Mouse (Mus musculus) 416B (cell line): ENCODE measurements around the gene Fgf15.
"Not testable (repeated sequence)": the region's sequence is repeated elsewhere in the genome, so short reads cannot be mapped to it uniquely, and the experiment has no call there.

Experiments used
- DNase-seq: peaks from one replicate; pipeline ENCODE4 v3.0.0; 2011; ENCODE audit warnings: low read depth

Fgf15 gene

DNA sequence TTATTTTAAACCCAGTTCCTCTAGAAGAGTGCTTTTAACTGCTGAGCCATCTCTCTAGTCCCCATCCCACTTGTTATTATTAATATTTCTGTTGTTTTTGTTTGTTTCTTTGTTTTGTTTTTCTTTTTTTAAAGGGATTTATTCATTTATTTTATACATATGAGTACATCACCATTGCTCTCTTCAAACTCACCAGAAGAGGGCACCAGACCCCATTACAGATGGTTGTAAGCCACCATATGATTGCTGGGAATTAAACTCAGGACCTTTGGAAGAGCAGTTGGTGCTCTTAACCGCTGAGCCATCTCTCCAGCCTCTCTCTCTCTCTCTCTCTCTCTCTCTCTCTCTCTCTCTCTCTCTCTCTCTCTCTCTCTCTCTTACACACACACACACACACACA, 5.7 kb upstream of the Fgf15 start:
- not testable (repeated sequence) for DNase-seq

DNA sequence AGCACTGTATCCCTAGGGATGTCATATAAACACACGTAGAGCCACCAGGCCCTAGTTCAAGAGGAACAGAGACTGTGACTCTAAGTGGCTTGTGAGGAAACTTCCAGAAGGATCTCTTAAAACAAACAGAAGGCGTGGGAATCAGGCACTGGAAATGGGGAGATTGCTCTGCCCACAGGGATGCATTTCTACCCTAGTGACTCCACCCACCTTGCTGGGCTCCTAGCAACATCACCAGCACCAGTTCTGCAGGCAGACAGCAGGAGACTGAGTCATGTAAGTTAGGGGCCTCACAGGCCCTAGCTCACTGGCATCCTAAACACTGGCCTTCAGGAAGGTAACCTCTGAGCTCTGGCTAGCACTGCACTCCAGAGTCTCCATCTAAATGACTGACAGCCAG, 4.5 kb upstream of the Fgf15 start:
- DNase-seq, result no peak

DNA sequence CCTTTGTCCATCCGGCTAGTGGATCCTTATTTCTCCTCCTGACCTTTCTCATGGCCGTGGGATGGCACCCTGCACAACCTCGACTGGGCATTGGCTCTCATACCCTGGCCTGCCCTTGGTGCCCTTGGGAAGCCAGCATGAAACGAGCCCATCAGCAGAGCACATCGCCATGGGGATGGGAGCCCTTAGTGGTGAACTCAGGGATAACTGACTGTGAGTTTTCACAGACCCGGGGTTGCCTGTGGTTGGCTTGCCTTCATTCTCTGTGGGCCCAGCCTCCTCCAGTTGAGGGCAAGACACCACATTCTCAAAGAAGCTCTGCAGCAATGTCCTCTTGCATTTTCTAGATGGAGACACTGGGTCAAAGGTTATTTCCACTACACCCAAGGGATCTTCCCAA, 4.0 kb upstream of the Fgf15 start:
- DNase-seq, result no peak

DNA sequence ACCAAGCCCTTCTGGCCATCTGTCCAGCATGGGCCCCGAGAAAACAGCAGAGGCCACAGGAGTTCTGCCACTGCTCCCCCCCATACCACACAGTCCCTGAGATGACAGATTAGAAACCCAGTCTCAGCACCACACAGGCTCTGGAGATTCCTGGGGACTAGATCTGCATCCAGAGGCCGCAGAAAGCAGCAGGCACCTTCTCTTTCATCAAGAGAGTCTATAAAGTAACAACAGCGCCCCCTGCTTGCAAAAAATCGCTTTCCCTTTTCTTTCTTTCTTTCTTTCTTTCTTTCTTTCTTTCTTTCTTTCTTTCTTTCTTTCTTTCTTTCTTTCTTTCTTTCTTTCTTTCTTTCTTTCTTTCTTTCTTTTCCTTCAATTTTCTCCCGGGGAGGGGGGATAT, 2.1 kb upstream of the Fgf15 start:
- peak; percentile 50 for DNase-seq

DNA sequence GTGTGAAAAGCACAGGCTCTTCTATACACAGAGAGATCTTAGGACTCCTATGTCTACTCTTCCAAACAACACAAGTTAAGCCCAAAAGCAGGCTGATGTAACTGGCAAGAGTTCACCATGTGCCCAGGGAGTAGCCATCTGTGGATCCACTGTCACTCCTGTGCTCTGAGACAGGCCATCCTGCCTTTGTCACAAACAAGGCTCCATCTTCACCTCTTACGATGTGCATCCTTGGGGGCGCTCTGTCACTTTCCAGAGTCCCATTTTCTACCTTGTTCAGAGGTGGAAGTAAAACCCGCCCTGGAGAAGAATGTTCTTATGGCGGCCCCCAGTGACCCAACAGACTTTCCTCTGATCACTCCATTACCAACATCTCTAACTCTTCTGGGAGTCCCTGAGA, 1.6 kb upstream of the Fgf15 start:
- DNase-seq, result no peak

DNA sequence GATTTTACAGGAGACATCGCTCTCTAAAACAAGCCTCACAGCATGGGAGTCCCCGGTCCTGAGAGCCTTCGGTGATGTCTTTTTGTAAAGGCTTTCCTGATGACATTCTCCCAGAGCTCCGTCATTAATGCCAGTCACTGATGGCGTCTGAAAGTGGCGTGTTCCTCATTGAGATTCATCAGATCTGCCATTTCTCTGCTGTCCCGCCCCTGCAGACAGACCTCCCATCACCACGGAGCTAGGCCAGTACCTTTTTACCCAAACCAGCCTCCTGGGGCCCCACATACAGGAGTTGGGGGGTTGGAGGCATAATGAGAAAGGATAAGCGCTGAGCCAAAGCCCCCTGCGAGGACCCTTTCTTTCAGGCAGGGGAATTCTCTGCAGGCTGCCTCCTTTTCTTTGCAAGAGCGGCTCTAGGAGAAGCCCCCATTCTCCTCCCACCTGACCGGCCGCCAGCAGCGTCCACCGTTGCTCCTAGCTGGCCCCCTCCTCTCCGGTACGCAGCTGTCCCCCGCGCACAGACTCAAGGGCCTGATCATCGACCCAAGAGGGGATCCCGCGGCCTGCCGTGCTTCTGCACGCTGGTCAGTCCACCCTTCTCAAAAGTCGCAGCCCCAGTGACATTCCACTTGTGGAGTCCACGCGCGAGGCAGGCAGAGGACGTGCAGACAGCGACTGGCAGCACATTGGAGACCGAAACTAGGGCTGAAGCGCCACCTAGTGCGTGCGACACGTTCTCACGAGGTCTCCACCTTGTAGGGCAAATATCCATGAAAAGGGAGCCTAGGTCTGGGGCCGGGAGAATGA, 823 bp upstream of the Fgf15 start:
- DNase-seq, result peak; percentile 59

DNA sequence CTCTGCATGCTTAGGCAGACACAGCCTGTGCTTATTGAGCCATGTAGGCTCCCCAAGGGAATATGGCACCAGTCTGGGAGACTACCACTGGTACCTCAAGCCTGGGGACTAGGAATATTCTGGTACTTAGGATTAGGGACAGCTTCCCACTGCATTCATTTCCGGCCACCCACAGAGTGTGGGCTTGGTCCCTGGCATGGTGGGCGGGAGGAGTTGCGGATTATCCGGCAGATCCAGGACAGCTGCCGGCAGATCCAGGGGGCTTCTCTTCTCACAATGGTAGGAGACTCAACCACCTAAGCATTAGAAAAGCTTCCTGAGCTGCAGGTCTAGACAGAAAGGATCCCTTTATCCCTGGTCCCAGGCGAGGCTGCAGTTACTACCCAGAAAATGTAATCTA, 2.2 kb downstream of the Fgf15 start:
- no peak for DNase-seq

DNA sequence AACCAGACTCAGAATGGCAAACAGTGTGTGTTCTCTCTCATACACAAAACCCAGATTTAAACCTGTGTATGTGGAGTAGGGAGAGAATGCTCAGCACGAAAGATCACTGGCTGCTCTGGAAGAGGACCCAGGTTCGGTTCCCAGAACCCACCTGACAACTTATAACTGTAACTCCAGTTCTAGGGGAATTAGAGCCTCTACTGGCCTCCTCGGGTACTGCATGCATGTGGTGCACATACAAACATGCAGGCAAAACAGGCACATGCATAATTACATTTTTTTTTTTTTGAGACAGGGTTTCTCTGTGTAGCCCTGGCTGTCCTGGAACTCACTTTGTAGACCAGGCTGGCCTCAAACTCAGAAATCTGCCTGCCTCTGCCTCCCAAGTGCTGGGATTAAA, 9.2 kb downstream of the Fgf15 start:
- DNase-seq, result not testable (repeated sequence)

DNA sequence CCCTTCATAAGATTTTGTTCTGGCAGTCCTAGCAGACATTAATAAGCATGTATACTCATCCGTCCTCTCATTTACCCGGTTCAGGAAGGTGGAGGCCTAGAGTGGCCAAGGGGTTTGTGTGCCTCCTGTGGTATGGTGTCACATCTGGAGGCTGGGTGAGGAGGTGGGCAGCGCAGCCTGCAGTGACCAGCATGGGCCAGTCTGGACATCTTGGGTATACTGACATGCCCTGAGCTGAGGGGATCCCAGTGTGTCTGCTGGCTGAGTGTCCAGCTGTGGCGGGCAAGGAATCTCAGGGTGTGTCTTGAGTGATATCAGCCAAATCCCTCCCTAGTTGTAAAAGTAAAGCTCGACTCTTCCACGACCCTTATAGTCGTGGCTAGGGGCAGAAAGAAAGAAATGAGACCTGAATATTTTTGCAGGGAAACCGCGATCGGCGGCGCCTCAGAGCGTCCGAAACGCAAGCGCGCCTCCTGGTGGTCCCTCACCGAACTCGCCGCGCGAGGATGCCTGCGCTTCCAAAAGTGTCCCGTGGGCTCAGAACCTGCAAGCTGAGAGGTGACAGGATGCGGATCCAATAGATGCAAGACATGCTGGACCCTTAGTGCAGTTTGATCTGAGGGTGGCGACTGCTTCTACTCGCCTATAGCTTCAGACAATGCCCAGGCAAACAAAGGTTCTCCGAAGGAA, 10.5 kb downstream of the Fgf15 start:
- DNase-seq, result peak; percentile 39

DNA sequence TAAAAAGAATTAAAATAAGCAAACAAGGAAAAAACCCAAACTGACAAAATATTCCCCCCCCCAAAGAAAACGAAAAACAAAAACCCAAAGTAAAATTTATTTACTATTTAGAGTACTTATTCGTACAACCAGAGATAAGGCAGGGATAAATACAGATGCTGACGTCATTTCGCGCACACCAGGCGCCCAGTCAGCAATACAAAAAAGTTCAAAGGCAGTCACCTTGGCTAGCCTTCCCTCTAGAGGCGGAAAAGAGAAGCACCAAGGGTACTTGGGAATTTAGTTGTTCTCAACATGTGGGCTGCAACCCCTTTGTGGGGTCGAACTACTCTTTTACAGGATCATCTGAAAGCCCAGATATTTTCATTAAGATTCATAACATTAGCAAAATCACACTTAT, 11.5 kb downstream of the Fgf15 start:
- DNase-seq, result peak; percentile 69

DNA sequence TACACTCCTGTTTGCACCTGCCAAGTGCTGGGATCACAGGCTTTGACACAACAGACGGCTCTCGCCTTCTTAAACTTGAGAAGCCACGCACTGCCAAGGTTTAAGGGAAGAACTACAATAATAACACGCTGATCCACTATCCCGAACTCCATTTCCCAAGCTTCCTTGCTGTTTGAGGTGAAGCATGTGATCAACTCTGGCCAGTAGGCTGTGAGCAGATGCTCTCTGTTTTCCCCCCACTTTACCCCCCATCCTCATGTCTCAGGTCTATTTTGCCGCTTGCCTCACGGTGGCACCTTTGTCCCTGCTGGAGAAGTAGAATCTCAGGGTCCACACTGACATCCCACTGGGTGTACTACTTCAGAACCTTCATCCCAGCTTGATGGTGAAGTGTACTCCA, 12.4 kb downstream of the Fgf15 start:
- DNase-seq, result no peak

DNA sequence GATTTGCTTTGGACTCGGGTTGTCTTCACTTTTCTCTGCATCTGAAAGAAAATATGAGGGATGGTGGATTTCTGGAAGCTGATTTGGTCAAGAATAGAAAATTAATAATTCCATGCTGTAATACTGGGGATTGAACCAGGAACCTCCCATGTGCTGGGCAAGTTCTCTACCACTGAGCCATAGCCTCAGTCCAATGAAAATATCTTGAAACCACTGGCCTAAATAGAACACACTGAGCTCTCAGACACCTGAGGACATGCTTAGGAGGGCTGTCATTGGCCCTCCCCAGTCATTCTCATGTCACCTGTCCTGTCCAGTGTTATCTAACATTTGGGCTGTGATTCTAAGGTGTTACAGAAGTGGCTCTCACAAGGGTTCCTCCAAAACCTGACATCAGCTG, 14.8 kb downstream of the Fgf15 start:
- no peak for DNase-seq

DNA sequence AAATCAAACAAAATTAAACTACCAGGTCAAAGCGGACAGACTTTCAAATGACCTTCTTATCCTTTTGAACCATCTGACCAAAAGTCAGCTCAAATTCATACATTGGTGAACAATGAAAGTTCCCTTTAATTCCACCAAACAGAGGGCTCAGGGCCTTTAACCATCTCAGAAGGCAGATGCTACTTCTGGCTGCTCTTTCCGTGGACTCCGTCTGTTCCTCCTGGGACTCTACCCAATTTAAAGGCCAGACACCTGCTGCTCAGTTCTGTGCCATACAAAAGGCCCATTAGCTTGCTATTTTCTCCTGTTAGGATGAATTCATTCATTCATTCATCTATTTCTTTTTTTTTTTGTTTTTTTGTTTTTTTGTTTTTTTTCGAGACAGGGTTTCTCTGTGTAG, 16.6 kb downstream of the Fgf15 start:
- DNase-seq, result no peak

DNA sequence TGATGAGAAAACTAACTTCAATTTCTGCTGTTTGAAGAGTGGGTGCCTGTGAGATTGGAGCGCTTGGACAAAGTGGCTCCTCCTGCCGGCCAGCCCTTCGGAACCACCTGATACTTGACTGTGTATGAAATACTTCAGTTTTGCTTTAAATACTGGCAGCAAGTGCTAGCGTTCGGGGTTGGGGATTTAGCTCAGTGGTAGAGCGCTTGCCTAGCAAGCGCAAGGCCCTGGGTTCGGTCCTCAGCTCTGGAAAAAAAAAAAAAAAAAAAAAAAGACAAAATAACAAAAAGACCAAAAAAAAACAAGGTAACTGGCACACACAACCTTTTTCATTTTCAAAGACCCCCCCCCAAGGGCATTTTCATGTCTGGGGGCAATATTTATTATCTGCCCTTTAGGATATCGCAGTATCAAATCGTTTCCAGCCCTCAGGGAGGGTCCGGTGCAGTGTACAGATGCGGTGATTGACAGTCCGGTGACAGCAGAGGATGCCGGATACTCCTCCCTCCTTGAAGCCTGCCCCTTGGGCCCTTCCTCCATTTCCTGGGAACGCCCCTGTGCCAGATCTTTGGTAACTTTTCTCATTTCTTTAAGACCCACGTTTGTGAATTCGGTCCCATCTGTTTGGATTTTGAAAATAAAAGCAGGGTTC, 18.1 kb downstream of the Fgf15 start:
- DNase-seq, result no peak

DNA sequence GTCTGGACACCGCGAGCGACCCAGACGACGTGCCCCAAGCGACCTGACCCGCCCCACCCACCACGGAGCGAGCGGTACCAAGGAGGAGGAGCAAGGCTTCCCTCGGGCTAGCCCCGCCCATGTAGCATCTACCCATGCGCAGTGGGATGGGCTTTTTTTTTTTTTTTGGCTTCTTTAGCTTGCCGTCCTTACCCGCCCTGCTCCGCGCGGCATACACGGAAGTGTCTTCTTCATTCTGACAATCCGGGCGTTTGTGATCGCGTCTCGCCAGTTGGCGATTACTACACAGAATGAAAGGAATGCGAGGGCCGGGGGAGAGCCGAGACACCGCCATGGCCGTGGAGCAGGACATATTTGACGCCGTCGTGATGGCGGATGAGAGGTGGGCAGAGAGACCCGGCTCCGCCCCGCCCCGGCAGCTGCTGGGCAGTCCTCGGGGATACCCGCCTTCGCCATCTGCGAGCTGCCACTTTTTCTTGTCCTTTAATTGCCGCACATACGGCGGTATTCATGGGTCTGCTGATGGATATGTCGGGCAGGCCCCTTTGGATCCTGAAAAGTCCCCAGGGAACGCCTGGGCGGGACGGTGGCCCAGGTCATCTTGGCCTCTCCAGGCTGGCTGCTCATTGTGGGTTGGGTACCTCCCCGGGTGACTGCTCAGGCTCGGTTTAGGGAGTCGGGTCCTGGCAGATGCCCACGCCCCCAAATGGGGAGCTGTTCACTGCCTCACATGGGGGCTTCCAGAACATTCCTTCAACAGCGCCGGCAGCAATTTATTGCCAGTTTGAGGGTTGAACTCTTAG, 18.8 kb downstream of the Fgf15 start, which contains the start of gene LTO1:
Gene LTO1 (plus strand): TSS at position 153 of the 803 bp plus-strand sequence.
- peak; percentile 96 for DNase-seq

DNA sequence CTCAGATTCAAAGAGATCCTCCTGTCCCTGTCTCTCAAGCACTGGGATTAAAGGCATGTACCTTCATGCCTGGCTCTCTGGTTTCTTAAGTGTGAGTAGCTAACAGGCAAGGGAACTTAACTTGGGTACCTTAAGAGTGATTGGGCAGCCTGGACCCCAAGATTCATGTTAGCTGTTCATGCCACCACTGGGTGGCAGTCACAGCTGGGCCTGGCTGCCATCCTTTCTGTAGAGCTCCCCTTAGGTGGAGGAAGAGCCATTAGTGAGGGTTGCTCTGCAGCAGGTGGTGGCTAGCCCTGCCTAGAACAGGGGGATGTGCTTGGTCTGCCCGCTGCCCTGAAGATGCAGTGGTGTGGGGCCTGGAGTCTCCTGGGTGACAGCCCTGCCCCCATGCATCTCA, 22.5 kb downstream of the Fgf15 start:
- DNase-seq, result peak; percentile 59

DNA sequence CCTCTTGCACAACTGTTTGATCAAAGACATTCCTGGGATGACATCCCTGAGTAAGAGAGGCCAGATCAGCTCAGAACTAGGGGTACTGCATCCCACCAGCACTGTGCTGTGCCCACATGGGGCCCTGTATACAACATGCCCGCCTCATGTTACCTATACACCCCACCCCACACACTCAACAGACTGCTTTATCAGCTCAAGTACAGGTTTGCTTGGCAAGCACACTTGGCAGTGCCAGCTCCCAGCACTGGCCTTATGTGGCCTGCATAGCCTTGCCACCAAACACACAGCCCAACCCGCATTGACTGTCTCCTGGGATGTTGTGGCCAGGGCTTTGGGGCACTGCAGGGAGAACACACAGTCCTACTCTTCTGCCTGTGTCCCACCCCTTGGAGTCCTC, 31.3 kb downstream of the Fgf15 start:
- DNase-seq, result no peak

DNA sequence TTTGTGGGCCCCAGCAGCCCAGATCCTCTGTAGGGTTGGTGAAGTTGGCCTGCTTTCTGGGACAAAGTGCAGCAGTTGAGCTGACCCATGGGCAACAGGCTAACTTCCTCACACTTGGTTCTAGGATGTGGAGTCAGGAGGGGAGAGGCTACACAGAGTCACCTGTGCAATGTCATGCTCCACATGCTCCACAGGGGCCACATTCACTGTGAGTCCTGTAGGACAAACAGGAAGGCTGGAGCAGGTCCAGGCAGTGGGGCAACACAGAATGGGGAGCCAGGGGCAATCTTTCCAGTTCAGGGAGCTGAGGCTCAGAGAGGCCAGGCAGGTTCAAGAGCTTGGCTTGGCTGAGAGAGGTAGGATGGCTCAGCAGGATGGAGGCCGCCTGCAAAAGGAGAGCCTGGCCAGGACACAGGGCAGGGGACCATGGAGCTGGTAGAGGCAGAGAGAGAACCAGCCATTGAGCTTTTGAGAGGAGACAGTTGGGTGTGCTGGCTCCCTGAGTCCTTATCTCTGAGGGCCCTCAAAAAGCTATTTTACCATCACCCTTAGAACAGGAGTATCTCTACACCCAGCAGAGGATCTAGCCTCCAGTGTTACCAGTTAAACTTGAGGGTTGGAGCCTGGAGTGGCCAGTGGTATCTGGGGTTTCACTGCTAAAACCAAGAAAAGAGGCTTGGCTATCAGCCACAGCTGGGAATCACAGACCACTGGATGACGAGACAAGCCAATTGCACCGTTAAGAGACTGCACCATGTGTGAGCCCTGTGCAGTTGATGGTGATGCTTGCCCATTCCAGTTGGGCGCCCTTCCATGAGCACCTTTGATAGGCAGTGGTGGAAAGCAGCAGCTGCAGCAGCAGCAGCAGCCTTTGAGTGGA, 31.9 kb downstream of the Fgf15 start:
- DNase-seq, result no peak

DNA sequence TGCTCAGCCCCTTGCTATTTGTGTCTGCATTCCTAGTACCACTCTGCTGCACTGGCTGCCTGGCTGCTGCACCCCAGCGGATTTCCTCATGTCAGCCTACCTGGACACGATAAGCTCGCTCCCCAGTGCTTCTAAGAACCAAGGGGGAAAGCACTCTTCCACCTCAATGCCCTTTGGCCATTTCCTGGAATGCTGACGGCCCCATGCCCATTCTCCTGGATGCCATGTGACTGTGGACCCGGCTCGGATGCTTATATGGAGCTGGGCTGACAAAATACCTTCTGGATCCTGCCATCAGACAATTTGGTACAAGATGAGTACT, 32.5 kb downstream of the Fgf15 start:
- no peak for DNase-seq

DNA sequence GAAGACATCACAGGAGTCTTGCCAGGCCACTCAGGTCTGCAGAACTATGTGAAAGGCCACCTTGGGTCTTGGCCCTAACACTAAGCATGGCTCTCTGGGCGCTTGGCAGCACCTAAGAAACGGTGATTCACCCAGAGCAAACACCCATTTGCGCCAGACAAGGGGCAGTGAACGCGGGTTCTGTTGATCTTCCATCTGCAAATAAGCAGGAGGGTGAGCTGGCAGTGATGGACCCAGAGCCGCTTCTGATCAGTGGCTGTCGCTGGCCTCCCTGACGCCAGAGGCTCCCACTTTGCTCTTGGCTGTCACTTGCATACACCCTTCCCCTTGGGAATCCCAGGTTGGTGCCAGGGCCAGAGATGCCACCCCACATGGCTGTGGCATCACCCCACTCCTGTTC, 33.2 kb downstream of the Fgf15 start:
- DNase-seq, result peak; percentile 33

DNA sequence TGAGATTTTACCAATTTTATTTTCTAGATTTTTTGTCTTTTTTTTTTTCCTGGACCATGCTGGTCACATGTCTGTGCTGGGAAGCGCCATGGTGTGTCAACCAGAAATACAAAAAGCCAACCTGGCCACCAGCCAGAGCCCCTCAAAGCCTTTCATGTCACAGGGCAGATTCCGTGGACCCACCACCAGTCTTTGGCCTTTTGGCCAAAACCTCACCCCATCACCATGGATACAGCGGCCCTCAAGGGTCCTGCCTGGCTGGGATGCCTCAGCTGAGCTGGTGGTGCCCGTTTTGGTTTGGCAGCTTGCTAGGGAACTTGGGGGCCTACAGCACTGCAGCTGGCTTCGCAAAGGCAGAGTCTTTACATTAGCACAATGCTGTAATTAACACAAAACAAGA, 33.6 kb downstream of the Fgf15 start:
- DNase-seq, result no peak
